Mouse (Mus musculus) v-Abl transformed pro-B cells (cell line): Measurements from ENCODE around the gene Map7.

Experiments
- in situ Hi-C, 2 experiments: fragments of 400-800 bp; cut with MboI; formaldehyde crosslinking; loops; one replicate each; pipeline ENCODE4 v1.15.1; 2025; ENCODE audit not compliant: unreplicated experiment in 2 of 2

Map7 gene

GRCm38 (mm10) chr10:20218866-20219265, 70.6 kb downstream of the Map7 start:
- in situ Hi-C loops, result no loop called here

GRCm38 (mm10) chr10:20219538-20219937, 71.3 kb downstream of the Map7 start:
- in situ Hi-C loops, result no loop called here

GRCm38 (mm10) chr10:20220443-20221071, 72.3 kb downstream of the Map7 start:
- in situ Hi-C loops, result no loop called here

GRCm38 (mm10) chr10:20222011-20222410, 73.7 kb downstream of the Map7 start:
- in situ Hi-C loops, result no loop called here

- in situ Hi-C loops, result no loop called here
Observed at GRCm38 (mm10) chr10:20226728-20227127, 78.5 kb downstream of the Map7 start.

- in situ Hi-C loops, result no loop called here
Observed at GRCm38 (mm10) chr10:20230026-20230425, 81.8 kb downstream of the Map7 start.

GRCm38 (mm10) chr10:20233451-20233850, 85.2 kb downstream of the Map7 start:
- in situ Hi-C loops, result no loop called here

GRCm38 (mm10) chr10:20234466-20234865, 86.2 kb downstream of the Map7 start:
- in situ Hi-C loops, result no loop called here

GRCm38 (mm10) chr10:20235656-20236055, 87.4 kb downstream of the Map7 start:
- in situ Hi-C loops, result no loop called here

GRCm38 (mm10) chr10:20236241-20236640, 88.0 kb downstream of the Map7 start:
- in situ Hi-C loops, result no loop called here

- in situ Hi-C loops, result no loop called here
Observed at GRCm38 (mm10) chr10:20238281-20238680, 90.0 kb downstream of the Map7 start.

- in situ Hi-C loops, result no loop called here
Observed at GRCm38 (mm10) chr10:20240858-20241257, 92.6 kb downstream of the Map7 start.

- in situ Hi-C loops, result no loop called here
Observed at GRCm38 (mm10) chr10:20243321-20243720, 95.0 kb downstream of the Map7 start.

- in situ Hi-C loops, result no loop called here
Observed at GRCm38 (mm10) chr10:20245082-20245481, 96.8 kb downstream of the Map7 start.

- in situ Hi-C loops, result no loop called here
Observed at GRCm38 (mm10) chr10:20249091-20249490, 100.8 kb downstream of the Map7 start.

GRCm38 (mm10) chr10:20255579-20255978, 107.3 kb downstream of the Map7 start:
- in situ Hi-C loops, result no loop called here

GRCm38 (mm10) chr10:20257054-20257643, 108.9 kb downstream of the Map7 start:
- in situ Hi-C loops, result no loop called here

GRCm38 (mm10) chr10:20257721-20258720, 109.8 kb downstream of the Map7 start:
- in situ Hi-C loops, result no loop called here

GRCm38 (mm10) chr10:20259476-20259875, 111.2 kb downstream of the Map7 start:
- in situ Hi-C loops, result no loop called here

- in situ Hi-C loops, result no loop called here
Observed at GRCm38 (mm10) chr10:20262896-20263295, 114.6 kb downstream of the Map7 start.

- in situ Hi-C loops, result no loop called here
Observed at GRCm38 (mm10) chr10:20264479-20264878, 116.2 kb downstream of the Map7 start.
